Mouse (Mus musculus) ovary, postnatal 10 days (tissue): ENCODE data around the gene Stx2.
A peak's percentile ranks its signal among the peaks of the same experiment; 100 is the strongest.
"Not testable (repeated sequence)": the region's sequence is repeated elsewhere in the genome, so short reads cannot be mapped to it uniquely, and the experiment has no call there.

Experiments
- DNase-seq: peaks from one replicate; pipeline ENCODE4 v3.0.0; 2022; ENCODE audit warnings: low spot score

The Stx2 gene

GRCm38 (mm10) chr5:129009577-129009976 is 1.2 kb upstream of the Stx2 start:
- no peak for DNase-seq

- no peak for DNase-seq
Observed at GRCm38 (mm10) chr5:129008008-129008407, 366 bp downstream of the Stx2 start.

GRCm38 (mm10) chr5:129007105-129007957 is 1.0 kb downstream of the Stx2 start:
- no peak for DNase-seq

- no peak for DNase-seq
Observed at GRCm38 (mm10) chr5:129006031-129006788, 2.2 kb downstream of the Stx2 start.

- DNase-seq, result no peak
Observed at GRCm38 (mm10) chr5:129005416-129005815, 3.0 kb downstream of the Stx2 start.

GRCm38 (mm10) chr5:129002571-129003011 is 5.8 kb downstream of the Stx2 start:
- DNase-seq, result no peak

GRCm38 (mm10) chr5:129000706-129001468 is 7.5 kb downstream of the Stx2 start:
- no peak for DNase-seq

- DNase-seq, result no peak
Observed at GRCm38 (mm10) chr5:128987141-128987954, 21.0 kb downstream of the Stx2 start.

- DNase-seq, result no peak
Observed at GRCm38 (mm10) chr5:128985946-128986345, 22.4 kb downstream of the Stx2 start.

GRCm38 (mm10) chr5:128984536-128984935 is 23.8 kb downstream of the Stx2 start:
- DNase-seq, result no peak

GRCm38 (mm10) chr5:128981607-128982006 is 26.8 kb downstream of the Stx2 start:
- peak; percentile 36 for DNase-seq

GRCm38 (mm10) chr5:128980857-128981256 is 27.5 kb downstream of the Stx2 start:
- DNase-seq, result no peak

GRCm38 (mm10) chr5:128978957-128979356 is 29.4 kb downstream of the Stx2 start:
- DNase-seq, result no peak

GRCm38 (mm10) chr5:128977466-128977865 is 30.9 kb downstream of the Stx2 start:
- not testable (repeated sequence) for DNase-seq

GRCm38 (mm10) chr5:128976266-128976665 is 32.1 kb downstream of the Stx2 start:
- no peak for DNase-seq

- DNase-seq, result peak; percentile 36
Observed at GRCm38 (mm10) chr5:128971298-128971697, 37.1 kb downstream of the Stx2 start.

- no peak for DNase-seq
Observed at GRCm38 (mm10) chr5:128970878-128971277, 37.5 kb downstream of the Stx2 start.

GRCm38 (mm10) chr5:128964353-128964752 is 44.0 kb downstream of the Stx2 start:
- DNase-seq, result no peak

GRCm38 (mm10) chr5:128958916-128959315 is 49.5 kb downstream of the Stx2 start:
- no peak for DNase-seq

GRCm38 (mm10) chr5:128954371-128954770 is 54.0 kb downstream of the Stx2 start:
- DNase-seq, result not testable (repeated sequence)

GRCm38 (mm10) chr5:128953278-128954070 is 54.9 kb downstream of the Stx2 start, which contains the start of gene Rimbp2:
TSS of gene Rimbp2 (minus strand) at chr5:128953486.
- DNase-seq, result no peak
